Mouse (Mus musculus) CD4-positive helper T cell, adult 2 months (primary cell): ENCODE measurements around the gene Gm572.

ENCODE experiments used
- DNase-seq: peaks from one replicate; pipeline ENCODE4 v3.0.0-alpha.2; 2012; ENCODE audit warnings: low read depth, missing footprints, low spot score

Gene Gm572

DNA sequence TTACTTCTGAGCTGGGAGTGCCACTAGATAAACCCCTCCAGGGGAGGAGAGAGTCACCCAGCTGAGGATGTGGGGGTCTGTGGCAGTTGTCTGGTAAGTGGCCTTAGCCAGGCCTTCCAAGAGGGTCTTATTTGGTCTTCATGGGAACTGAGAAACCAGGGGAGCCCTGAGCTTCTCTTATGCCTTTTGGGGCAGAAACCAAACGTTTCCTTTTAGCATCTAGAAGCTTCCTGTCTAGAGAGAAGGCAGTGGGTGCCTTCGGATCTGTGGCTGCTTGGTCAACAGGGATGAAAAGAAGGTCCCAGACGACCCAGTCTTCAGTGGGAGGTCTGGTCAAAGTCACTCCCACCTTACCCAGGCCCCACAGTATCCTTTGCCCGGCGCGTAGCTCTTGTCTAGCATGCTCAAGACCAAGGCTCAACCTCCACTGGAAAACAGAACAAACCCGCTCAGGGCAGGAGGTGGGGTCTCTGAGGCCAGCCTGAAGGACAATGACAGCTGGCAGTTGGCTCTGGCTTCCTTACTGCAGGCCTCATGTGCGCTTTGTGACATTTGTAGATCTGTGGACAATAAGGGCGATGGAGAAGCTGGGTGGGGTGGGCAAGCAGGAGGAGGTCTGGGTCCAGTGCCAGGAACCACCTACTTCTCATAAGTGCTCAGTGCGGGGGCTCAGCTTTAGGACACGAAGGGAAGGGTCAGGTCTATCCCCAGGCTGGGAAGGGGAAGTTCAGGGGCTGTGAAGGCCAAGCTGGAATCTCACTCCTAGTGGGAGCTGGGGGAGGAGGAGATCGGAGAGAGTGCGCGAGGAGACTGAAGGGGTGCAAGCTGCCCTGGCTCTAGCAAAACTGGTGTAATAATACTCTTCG, at the start of gene Gm572:
TSS of gene Gm572 (plus strand) at position 27 of the 866 bp plus-strand sequence.
- DNase-seq: no peak

DNA sequence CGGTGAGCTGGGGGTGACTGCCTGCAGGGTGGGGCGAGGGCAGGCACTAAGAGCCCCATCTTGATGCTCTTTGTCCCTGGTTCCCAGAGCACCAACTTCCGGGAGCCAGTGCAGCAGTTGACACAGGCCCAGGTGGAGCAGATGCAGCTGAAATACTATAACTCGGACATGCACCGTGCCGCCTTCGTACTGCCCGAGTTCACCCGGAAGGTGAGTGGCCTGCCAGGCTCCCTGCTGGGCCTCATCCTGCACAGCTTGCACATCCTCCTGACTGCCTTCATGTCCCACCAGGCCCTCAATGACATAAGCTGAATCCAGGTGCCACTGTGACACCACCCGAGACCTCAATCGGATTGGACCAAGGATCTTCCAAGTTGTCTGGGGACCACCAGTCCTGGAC, 49.1 kb upstream of the Gm572 start:
- DNase-seq: no peak

DNA sequence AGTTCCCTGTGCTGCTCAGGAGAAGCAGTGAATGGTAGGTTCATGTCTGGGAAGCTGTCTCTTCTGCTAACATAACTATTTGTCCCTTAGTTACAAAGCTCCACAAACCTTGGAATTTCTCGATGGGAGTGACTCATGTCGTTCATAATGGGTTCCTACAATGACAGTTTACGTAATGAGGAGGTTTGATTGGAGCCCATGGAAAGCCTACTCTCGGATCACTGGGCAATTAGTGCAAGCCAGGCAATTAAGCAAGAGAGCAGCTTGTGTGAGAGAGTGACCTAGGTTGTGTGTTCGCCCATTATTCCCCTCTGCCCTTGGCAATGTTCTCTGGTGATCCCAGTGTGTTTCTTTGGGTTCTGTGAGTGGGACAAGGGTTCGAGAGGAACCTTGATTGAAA, 47.2 kb upstream of the Gm572 start:
- DNase-seq: no peak

DNA sequence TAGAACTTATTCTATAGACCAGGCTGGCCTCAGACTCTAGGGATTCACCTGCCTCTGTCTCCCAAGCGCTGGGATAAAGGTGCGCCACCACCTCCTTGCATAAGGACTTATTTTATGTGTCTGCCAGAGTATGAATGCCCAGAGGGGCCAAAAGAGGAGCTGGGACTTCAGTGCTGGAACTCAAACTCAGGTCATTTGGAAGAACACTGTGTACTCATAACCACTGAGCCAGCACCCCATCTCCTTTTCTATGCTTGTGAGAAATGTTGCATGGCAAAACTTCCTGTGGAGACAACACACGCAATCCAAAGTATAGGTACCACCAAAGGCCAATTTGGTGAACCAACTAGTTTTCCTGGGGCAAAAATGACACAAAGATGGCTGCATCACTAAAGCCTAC, 46.4 kb upstream of the Gm572 start:
- DNase-seq: no peak

DNA sequence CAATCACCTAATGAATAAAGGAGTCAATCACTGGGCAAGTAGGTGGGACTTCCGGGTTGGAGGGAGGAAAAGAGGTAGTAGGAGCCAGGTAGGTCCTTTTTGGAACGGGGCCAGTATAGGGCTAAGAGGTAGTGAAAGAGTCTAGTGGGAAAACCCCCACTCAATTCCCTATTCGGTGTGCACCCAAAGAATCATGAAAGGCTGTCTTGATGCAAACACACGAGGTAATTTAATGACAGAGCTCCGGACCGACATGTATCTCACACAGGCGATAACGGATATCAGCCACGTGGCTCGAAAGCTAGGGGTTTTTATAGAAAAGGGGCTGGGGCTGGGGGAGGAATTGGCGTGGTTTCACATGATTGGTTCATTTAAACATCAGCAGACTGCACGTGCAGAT, 44.3 kb upstream of the Gm572 start:
- no peak for DNase-seq

DNA sequence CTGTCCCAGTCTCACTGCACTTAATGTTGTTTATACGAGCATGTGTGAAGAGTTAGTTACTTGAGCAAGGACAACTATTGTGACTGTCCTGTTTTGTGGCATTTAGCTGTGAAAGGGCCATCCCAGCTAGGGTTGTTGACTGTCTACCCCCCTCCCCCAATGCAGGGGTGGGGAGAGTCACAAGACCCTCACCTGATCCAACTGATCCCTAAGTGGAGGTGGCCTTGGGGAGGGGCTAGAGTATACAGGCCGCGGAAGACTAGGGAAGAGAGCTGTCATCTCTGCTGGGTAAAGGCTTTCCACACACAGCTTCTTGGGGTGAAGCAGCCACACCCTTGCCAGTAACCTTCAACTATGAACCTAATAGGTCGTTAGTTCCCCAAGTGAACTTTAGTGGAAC, 42.8 kb upstream of the Gm572 start:
- no peak for DNase-seq

DNA sequence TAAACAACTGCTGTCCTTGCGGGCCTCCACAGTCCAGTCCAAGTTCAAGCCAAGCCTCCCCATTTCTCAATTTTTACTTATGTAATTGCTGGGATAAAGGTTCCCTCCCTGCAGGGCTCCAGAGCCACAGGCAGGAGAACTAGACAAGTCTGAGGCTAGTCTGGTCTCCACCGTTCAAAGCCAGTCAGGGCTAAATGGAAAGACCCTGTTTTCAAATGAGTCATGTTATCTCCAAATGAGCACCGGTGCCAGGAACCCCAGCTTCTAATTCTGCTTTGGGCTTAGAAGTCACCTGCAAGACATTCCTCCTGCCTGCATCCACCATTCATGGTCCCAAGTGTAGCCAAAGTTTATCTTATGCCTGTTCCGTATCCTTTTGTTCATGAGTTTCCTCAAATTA, 41.2 kb upstream of the Gm572 start:
- no peak for DNase-seq

DNA sequence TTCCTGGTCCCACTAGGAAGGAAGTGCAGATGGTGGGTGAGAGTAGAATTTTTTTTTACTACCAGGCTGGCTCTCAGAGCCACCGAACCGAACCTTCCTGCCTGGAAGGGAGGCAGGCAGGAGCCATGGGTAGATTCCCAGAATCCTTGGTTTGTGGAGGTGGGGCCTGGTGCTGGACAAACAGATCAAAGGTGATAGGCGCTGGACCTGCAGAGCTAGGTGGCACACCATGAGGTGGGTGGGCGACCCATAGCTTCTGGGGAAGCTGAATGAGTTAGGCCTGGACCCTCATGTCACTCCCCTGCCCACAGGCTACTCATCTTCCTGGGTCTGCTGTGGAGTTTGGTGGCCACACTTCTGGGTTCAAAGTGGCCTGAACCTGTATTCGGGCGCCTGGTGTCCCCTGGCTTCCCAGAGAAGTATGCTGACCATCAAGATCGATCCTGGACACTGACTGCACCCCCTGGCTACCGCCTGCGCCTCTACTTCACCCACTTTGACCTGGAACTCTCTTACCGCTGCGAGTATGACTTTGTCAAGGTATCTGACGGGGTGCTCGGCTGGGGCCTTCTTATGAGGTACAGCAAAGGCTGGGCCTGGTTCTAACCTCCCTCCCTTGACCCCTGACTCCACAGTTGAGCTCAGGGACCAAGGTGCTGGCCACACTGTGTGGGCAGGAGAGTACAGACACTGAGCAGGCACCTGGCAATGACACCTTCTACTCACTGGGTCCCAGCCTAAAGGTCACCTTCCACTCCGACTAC, 40.6 kb upstream of the Gm572 start, which contains the start of gene Masp2:
TSS of gene Masp2 (plus strand) at position 198 of the 764 bp plus-strand sequence.
- DNase-seq: no peak

DNA sequence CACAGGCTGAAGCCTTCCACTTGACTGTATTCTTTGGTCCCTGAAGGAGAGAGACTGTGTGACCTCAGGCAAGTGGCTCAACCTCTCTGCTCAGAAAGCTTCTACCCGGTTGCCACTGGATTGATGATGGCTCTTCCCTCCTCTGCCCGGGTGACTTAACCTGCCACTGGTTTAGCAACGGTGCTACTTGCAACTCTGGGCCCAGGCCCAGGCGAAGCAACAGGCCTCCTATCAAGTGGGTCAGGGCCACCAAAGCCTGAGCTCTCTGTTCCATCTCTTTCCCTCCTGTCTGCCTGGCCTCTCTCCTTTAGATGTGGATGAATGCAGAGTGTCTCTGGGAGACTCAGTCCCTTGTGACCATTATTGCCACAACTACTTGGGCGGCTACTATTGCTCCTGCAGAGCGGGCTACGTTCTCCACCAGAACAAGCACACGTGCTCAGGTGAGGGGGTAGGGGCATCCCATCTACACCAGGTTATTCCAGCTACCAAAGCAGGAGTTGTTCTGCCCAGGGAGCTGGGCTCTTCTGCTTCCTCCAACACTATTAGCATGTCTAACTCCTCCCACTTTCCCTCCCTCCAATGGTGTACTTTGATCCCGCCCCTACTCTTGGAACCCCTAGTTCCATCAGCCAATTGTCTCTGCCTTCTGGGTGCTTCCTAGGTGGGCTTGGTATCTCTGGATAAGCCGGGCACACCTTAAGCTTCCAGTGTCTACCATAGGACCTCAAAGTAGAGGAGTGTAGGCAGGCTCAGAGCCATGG, 39.6 kb upstream of the Gm572 start:
- no peak for DNase-seq

DNA sequence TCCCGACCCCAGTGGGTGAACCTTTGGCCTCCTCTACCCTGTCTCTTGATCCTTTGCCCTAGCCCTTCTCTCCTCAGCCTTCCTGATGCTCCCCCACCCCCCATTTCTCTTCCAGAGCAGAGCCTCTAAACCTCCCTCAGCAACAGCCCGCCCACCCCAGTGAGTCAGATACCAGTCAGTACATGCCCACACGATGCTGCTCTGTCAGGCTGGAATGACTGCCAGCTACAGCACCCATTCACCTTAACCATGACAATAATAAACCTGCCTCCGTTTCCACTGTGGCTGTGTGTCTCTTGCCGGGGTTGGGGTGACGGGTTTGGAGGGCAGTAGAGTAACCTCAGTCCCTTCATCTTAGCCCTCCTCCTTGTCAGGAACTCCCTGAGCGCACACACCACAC, 39.0 kb upstream of the Gm572 start:
- no peak for DNase-seq

DNA sequence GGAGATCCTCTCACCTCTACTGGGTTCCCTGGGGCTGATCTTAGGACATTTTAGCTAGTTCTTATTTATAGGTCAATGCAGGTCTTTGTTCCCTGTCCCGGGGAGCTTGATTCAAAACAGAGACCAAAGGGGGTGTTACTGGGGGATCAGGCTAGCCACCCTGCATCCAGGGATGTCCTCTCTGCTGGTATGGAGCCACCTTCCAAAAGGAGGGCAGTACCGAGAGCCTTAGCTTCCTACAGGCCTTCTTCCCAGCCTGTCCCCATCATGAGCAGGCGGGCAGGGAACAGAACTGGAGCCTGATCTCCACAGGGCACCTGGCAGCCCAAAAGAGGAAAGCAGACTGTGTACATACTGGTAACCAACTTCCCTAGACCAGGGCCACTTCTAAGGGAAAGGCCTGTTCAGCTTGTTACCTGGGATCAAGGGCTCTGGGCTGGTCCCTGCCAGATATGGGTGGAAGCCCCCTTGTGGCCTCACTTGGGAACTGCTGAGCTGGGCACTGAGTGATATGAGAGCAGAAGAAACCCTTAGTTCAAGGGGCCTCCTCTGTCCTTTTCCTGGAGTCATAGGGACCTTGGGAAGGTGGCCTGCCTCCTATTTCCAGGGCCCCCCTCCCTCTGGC, 38.5 kb upstream of the Gm572 start:
- peak; percentile 56 for DNase-seq

DNA sequence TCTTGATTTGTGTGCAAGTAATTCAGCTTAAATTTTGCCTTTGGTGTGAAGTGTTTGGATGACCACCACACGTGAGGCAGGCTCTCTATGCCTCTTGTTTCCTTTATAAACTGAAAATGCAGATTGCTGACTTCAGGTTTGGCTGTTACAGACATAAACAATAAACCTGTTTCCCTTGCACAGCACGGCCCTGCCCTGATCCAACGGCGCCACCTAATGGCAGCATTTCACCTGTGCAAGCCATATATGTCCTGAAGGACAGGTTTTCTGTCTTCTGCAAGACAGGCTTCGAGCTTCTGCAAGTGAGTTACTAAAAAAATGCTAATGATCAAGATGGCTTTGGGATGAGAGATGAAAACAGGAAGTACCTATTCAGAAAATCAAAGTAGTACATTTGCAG, 35.4 kb upstream of the Gm572 start:
- peak; percentile 76 for DNase-seq

DNA sequence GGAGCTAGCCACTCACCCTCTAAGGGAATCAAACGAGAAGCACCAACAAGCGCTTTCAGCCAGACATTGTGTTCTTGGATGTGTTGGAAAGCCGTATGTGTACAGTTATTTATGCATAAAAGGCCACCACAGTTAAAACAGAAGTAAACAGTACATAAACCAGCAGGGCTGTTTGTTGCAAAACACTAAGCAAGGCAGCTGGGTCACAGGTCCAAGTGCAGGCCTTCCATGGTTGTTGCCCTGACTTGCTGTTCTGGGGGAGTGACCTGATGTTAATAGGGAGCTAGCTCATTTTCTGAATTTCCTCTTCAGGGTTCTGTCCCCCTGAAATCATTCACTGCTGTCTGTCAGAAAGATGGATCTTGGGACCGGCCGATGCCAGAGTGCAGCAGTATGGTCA, 33.3 kb upstream of the Gm572 start:
- no peak for DNase-seq

DNA sequence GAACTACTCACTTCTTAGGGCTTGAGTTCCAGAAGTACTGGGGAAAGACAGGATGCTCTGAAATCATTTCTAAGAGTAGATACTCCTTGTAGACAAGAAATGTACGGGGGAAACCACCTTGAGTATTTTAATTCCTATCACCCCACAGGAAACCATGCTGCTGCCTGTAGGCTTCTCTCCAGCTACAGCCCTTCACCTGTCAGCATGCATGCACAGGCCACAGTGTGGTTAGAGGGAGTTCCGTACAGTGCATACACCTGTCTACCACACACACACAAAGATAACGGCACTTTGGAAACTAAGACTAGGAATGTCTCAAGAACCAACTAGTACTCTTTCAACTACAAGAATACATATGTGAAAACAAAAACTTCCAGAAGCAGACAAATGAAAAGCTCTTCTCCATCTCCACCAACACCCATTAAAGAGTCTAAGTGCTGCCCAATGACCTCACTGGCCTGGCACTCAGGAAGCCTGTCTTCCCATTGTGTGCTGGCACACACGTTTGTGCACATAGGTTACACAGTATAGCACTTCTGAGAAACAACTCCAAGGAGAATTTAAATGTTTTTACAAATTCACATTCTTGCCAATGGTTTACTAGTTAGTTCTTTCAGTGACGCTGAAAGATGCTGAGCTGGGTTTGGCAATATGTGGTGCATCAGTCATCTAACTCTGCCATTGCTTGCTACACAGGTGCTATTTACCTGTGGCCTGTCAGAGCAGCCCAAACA, 32.3 kb upstream of the Gm572 start:
- no peak for DNase-seq

DNA sequence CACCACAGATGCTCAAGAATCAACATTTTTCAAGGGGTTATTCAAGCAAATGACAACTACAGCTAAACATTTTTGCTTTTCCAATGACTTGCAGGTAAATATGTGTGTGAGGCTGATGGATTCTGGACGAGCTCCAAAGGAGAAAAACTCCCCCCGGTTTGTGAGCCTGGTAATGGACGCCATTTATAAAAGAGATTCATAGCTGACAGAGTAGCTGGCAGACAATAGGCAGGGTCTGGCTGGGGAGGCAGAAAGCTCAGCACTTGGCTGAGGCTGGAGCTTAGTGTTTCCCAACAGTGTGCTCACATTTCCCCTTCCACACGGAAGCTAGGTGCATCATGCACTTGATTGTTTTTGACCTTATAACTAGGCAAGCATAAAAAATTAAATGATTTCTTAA, 30.6 kb upstream of the Gm572 start:
- no peak for DNase-seq

DNA sequence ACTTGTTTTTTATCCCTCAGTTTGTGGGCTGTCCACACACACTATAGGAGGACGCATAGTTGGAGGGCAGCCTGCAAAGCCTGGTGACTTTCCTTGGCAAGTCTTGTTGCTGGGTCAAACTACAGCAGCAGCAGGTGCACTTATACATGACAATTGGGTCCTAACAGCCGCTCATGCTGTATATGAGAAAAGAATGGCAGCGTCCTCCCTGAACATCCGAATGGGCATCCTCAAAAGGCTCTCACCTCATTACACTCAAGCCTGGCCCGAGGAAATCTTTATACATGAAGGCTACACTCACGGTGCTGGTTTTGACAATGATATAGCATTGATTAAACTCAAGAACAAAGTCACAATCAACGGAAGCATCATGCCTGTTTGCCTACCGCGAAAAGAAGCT, 29.4 kb upstream of the Gm572 start:
- DNase-seq: no peak

DNA sequence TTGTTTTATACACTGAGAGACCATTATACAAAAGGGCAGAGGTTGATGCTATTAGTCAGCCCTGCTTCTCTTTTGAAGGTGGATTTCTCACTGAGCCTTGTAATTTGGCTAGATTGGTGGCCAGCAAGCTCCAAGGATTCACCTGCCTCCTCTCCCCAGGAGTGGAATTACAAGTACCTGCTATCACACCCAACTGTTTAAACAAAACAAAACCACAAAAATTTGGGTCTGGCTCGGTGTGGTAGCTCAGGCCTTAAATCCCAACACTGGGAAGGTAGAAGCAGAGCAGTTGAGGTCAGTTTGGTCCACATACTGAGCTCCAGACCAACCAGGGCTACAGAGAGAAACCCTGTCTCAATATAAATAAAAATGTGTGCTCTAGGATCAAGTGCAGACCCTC, 23.3 kb upstream of the Gm572 start:
- DNase-seq: no peak

DNA sequence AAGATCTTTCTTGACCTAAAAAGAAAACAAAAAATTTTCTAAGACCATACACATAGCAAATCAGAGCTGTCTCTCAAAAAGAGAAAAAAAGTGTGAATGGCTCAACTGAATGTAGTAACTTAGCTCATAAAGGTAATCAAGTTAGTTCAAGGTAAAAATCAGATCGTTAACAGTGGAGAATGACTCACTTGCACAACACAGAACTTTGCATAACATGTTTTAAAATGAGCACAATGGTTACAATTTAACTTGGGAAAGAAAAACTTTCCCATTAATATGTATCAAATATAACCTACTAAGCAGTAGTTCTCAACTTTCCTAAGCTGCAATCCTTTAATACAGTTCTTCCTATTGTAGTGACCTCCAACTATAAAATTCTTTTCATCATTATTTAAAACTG, 22.4 kb upstream of the Gm572 start:
- DNase-seq: no peak

DNA sequence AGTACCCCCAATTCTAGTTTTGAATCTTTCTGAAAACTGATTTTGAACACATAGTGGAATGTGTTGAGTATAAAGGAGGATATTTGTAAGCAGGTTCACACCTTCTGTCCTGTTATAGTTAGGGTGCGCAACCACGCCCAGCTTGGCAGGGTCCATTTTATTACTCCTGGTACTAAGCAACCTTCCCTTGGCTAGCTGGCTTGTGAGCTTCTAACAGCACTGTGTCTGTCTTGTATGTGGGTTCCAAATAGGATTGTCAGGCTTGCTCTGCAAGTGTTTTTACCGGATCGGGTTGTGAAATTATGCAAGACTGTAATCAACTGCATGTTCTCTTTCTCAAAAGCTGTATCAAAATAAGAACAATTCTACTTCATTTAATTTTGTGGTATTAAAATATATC, 20.6 kb upstream of the Gm572 start:
- no peak for DNase-seq

DNA sequence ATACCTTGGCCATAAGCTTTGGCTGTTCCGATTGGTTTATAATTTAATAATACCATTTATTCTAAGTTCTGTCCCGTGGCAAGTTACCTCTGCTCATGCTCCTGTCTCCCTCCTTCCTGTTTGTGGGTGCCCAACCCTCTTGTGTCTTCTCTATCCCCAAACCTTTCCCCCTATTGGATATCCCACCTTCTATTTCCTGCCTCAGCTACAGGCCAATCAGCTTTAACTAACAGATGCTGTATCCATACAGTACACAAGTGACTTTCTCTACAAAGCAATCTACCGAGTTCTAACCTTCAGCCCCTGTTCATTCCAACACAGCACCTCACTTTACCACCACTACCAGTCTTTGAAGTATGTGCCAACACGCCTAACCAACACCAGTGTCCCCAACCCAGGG, 19.5 kb upstream of the Gm572 start:
- no peak for DNase-seq

DNA sequence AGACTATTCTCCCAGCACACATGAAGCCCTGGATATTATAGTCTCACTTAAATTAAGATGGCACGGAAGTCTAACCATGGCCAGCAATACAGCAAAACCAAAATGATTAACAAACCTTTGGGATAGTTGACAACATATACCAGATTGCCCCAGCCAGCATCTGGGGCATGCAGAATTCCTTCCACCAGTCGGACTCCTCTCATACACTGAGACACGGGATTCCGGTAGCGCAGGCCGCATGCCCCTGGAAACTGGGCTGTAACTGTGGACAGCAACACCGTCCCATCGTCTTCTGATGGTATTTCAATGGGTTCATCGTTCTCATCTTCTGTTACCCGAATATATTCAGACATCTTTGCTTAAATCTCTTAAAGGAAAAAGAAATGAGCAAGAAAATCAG, 18.1 kb upstream of the Gm572 start:
- no peak for DNase-seq
